Mouse (Mus musculus): ENCODE results near the gene Tbc1d32. TPM values are rescaled to one million over a fixed set of nuclear protein-coding genes. Genes with fewer than 3 reads are reported as not detected.

The Tbc1d32 gene
- total RNA-seq (2023; ENCODE audit: inconsistent age): 1.8 to 2.1 TPM (median 2.0 TPM) in 4 replicates

DNA sequence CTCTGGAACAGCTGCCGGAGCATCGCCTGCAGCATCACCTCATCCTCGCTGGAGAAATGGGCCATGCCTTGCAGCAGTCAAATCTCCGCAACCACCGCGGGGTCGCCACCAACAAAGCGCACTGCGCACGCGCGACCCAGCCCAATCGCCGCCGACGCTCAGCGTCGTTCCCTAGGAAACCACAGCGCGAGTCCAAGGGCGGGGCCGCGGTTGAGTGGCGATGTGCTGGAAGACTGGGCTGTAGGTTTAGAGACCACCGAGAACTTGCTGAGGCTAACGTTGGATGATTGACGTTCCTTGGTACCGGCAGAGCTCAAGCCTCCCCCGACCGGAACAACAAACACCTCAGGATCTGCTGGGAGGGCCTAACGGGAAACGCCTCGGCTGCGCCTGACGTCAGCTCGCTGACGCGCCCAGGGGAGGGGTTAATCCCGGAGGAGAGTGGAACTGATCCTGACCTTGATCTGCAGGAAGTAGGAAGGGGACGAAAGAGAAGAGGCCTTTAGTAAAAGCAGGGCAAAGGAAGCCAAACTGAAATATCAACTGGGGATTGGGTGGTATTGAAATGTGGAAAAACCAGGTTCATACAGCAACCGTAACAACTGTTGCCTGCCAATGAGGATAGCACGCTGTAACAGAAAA, at the start of gene Tbc1d32:
Gene Tbc1d32 (minus strand): TSS at position 122 of the 642 bp plus-strand sequence.

DNA sequence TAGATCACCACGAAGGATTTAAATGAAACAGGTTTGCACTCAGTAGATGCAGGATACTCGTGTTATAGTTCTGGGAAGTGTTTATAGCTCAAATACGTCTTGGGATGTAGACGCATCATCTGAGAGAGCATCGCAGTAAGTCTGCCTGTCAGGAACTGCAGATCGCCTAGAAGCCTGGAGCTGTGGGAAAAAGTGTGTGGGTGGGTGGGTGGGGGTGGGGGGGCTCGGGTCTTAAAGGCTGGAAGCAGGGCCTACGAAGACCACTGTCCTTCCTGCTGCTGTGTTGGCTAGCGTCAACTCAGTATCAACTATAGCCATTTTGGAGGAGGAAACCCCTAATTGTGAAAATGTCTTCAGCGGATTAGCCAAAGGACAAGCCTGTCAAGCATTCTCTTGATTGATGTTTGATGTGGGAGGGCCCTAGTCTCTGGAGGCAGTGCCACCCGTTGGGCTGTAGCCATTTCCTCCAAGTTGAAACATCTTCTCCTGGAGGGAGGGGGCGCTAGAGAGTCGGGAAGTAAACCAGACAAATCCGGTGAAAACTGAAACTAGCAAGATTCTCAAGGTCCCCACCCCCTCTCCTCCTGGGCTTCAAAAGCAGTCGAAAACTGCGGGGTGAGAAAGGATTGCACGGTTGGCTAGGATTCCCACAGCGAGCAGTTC, 122.0 kb downstream of the Tbc1d32 start, which contains the start of gene Msl3l2:
Gene Msl3l2 (plus strand): TSS at position 585 of the 663 bp plus-strand sequence.

Other genes with a start within 250 kb of the Tbc1d32 start
- 8.0 to 12.9 TPM (median 9.9 TPM) in 4 replicates for gene Msl3l2, start 121.8 kb downstream of the Tbc1d32 start, total RNA-seq (2023; ENCODE audit: inconsistent age)
- gene Gja1, start 148.6 kb upstream of the Tbc1d32 start, total RNA-seq (2023; ENCODE audit: inconsistent age): 0.21 to 0.42 TPM (median 0.22 TPM) in 4 replicates